Mouse (Mus musculus): ENCODE measurements at regions not wholly inside any gene's neighbourhood (a gene's known extent, or its start where the extent isn't known, plus 50 kb on each side); places are given as distances from the start of the nearest gene placed in this dataset.

DNA sequence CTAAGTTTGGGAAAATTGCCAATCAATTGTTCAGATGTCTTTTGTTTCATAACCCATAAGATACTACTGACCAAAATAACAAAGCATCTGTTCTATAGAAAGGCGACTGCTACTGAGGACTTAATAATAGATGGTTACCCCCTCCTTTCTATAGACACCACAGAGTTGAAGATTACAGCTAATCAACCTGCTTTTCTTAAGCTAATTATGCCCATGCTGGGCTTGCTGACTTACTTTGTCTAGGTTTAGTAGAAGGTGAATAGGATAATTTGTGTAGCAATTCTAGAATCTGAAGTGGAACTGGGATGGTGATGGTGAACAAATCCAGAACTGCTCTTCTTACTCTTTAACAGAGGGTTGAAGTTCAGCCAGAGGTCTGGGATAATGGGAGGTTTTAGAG is 53.8 kb upstream of the Tbx18 start:
- DNase-seq (ENCODE audit: low read depth, low spot score), result no peak

DNA sequence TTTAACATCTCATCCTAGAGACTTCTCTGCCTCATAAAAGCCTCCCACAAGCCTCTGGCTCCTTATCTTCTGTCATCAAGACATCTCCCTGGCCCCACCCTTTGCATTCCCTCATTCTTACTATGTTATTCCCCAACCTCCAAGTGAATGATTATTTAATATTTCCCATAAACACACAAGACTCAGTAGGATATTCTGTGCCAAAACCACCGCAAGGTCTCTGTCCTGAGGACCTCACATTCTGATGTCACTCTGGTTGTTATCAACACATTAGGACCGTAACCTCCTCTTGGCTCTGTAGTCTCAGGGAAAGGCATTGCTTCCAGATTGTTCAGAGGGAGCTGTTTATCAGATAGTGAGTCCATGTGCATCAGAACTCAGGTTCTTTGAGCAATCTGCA is 80.7 kb upstream of the Tbx18 start:
- DNase-seq (ENCODE audit: low read depth, low spot score), result no peak

DNA sequence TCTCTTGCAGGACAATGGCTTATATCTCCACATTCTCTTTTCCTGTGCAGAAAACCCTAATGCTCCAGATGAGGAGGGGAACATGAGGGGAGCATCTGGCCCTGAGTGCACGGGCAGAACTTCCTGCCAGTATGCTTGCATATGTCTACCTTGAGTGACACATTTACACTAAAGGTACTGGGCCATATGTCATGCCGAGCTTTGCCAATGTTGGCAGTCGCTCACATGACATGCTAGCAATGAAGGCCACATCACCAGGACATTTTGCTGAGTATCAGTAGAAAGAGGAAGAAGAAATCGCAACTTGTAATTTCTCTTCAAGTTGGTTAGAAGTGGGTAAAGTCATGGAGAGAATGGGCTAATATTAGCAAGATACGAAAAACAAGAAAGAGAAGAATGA is 91.2 kb upstream of the Tbx18 start:
- no peak for DNase-seq (ENCODE audit: low read depth, low spot score)

DNA sequence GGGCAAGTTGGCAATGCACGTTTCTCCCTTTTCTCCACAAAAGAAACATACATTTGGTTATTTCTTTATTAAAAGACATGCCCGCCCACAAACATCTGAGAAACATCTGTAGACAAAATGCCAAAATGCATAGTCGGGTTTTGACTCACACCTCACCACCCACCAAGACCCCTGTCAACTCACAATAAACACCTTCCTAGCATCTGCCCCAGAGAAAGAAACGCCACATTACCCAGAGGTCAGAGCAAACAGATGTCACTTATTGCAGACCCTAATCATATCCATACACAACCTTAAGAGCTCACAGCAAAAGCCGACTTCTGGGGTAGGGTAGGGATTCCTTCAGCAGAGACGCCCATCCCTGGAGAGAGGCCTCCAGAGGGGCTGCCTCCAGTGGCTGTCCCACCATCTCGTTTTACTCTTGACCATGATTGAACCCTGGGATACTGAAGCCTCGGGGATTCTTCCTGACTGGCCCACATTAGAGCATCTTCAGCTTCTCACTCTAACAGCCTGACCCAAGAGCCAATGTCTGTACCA is 93.7 kb upstream of the Tbx18 start:
- DNase-seq (ENCODE audit: low read depth, low spot score), result peak; percentile 88

DNA sequence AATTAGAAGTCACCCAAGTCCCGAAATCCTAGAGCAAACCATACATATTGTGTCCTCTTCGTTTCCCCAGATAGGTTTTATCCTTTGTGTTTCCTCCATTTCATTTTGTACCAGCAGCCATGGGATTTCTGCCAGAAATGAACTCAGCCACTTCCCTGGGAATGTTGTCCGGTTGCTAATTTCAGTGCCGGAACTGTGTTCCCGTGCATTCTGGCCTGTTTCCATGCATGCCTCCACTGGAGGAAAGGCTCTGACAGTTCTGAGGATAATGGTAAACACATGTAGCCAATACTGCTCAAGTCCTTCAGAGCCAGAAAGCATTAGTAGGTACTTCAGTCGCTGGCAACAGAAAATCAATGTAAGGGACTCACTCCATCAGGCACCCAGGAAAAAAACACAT is 112.8 kb upstream of the Tbx18 start:
- peak; percentile 59 for DNase-seq (ENCODE audit: low read depth, low spot score)

DNA sequence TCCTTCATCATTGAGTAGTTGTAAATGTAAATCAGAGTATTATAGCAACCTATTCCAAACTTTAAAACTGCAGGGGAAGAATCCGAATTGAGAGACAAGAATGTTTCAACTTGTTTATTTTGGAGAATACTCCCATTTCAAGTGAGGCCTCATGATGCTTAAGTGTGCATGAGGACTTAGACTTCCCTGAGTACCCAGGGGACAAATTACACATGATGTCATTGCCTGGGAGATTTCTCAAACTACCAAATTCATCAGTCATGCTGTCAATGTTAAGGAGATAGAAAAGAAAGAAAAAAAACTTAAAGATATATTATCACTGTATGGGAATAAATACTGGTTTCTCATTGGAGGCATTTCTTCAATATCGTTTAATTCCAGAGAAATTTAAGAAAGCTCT is 113.4 kb upstream of the Tbx18 start:
- DNase-seq (ENCODE audit: low read depth, low spot score), result no peak

DNA sequence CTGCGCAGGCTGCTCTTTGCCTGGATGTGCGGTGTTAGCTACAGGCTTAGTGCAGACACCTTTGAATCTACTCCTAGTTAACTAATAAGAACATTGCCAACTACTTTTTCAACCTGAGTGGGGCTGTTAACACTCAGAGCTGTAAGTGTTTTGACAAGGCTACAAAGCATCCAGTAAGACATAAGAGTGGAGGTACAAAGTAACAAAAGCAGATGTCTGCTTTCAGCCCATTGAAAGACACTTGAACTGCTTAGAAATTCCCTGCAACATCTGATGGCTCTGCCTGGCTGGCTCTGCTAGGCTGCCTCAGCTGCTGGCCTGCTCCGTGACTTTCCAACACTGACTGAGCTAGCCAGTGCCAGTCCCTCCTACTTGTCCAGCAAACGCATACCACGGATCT is 117.8 kb upstream of the Tbx18 start:
- DNase-seq (ENCODE audit: low read depth, low spot score), result no peak

DNA sequence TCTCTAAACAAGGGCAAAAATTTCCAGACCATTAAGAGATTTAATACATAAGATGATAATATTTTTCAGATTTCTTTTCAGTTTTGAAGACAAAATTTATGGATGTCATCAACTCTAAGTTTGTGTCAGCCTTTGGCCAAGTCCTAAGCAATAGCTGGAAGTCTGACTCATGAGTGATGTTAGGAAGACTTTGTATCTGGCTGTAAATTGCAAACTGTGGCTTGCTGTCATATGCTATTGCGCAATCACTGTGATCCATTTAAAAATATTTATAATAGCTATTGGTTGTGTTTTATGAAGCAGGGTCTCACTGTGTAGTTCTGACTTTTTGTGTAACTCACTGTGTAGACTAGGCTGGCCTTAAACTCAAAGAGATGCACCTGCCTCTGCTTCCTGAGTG is 119.1 kb upstream of the Tbx18 start:
- DNase-seq (ENCODE audit: low read depth, low spot score), result no peak

DNA sequence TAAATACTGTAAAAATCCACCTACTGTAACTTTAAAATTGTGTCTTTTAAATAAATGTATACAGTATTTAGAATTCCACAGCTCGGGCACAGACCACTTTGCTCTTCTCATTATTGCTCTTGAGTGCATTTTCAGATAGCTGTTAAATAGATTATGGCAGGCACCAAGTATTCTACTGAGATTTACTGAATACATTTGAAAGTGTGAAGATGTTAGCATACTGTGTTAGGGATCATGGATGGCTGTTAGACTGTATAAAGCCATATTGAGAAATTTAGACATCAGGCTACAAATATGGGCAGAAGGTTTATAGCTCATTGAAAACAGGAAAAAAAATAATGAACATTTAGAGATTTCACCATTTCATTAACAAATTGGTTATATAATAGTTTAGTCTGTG is 130.5 kb upstream of the Tbx18 start:
- DNase-seq (ENCODE audit: low read depth, low spot score), result no peak

DNA sequence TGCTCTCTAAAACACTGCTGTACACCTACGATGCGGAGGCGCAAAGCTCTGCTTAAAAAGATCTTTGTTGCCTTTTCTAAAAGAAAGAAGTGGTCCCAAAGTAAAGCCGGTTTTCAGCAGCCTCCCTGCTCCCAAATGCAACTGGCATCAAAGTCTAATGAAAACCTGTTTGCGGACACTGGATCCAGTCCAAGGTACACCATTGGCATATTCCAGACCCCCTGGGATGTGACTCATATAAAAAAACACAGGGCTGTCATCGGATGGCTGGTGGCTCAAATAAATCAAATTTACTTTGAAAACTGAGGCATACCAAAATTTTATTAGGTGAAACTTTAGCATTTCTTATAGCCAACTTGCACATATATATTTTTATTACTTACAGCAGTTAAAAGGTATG is 134.2 kb upstream of the Tbx18 start:
- DNase-seq (ENCODE audit: low read depth, low spot score), result peak; percentile 39

DNA sequence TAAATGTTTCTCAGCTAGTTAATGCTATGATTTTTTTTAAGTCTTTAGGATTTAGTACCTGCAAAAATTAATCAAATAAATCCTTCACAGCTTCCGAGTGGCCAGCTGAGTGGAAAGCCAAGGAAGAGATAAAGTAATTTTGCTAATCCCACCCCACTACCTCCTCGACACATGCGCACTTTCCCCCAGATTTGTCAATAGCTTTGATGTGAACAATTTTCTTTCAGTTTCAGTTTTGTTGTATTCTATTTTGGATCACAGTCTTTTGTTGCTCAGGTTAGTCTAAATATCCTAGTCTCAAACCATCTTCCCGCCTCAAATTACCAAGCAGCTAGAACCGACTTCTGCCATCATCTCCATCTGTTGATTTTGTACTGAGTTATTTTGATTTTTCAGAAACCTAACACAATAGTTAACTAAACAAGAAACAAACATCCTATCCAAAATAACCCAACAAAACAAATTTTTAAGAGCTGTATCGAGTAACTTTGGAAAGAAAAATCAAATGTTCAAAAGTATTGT is 141.4 kb upstream of the Tbx18 start:
- no peak for DNase-seq (ENCODE audit: low read depth, low spot score)

DNA sequence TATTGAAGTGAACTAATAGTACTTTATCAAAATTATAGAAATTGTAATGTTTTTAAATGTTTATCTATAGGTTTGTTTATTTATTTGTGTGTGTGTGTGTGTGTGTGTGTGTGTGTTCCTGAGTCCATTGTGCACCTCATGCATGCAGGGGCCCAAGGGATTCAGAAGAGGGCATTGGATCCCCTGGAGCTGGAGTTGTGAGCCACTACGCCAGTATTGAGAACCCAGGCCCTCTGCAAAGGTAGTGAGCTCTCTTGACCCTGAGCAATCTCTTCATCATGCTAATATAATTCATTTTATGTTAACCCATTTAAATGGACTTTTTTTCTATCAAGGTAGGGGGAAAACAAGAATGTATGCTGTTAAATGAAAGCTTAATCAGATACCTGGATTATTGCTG is 151.5 kb upstream of the Tbx18 start:
- no peak for DNase-seq (ENCODE audit: low read depth, low spot score)

DNA sequence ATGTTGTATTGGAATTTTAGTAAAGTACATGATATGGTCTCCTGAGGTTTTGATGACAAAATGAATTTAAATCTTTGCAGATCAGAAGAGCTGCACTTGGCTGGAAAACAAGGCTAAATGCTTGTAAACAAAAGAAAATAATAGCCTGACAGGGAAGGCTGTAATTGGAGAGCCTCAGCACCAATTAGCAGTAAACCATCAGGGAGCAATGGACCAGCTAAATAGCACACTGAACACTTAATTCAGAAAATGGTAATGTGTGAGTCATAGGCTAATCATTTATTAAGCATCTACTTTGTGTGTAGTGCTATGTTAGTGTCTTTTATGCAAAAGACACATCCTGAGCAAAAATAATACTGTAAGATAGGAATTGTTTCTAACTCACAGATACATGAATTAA is 152.0 kb upstream of the Tbx18 start:
- DNase-seq (ENCODE audit: low read depth, low spot score), result no peak

DNA sequence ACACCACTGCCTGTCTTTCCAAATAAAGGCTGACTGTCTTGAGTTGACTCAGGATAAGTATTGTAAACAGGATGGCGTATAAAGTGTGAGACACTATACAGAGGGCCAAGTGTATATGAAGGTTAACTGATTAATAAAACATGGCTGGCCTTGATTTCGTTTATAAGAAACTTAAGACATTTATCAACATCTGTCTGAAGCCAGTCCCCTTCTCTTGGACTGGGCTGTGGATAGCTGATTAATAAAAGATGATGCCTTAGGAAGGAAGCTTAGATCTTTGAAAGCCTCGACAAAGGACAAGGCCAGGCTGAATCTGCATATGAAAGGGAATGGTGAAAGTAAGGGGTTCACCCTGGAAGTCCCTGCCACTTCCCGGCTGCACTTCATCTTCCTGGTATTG is 163.0 kb upstream of the Tbx18 start:
- DNase-seq (ENCODE audit: low read depth, low spot score), result no peak

DNA sequence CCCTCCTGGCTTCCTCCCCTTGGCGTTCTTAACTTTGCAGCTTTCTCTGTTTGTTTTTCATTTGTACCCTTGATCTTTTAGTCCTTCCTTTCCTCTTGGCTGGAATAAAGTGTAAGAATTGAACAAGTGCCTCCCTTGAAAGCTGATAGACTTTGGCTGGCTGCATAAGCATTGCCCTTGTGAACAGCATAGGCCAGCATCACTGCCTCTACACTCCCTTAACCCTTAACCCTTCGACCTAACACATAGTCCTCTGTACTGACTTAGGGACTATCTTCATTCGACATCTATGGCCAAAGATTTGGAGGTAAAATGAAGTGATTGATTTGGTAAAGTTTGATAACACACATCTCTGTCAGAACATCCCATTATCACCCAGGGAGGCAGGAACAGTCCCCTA is 163.5 kb upstream of the Tbx18 start:
- no peak for DNase-seq (ENCODE audit: low read depth, low spot score)

DNA sequence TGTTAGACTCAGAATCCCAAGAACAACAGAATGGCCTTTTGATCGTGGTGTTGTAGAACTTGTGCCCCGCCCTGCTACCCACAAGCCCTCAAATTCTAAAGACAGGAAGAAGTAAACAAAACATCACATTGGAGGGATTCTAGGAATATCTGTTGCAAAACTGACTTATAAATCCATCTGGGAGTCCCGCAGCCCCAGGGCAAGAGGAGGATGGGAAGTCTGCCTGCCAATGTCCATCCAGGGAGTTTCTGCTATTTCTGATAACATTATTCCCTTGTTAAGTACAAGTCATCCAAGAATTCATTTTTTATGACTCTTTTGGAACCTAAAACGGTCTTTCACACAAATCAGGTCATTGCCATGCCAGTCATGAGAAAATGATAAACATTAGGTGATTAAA is 164.5 kb upstream of the Tbx18 start:
- DNase-seq (ENCODE audit: low read depth, low spot score), result no peak

DNA sequence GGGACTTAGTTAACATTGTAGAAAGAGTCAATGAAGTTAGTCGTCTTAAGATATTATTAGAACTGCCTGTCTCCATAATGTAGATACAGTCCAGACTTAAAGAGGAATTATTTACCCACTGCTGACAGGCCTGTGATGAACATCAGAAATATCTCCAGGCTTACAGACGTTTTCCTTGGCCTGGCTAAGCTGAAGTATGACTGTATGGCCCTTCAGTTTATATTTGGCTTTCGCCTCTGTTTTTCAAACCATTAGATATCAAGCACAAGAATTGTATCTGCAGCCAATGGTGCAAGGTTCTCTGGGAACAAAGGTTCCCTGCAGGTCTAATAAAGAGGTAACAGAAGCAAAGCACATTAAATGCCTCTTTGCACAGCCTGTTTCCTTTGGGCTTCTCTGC is 166.3 kb upstream of the Tbx18 start:
- DNase-seq (ENCODE audit: low read depth, low spot score), result no peak

DNA sequence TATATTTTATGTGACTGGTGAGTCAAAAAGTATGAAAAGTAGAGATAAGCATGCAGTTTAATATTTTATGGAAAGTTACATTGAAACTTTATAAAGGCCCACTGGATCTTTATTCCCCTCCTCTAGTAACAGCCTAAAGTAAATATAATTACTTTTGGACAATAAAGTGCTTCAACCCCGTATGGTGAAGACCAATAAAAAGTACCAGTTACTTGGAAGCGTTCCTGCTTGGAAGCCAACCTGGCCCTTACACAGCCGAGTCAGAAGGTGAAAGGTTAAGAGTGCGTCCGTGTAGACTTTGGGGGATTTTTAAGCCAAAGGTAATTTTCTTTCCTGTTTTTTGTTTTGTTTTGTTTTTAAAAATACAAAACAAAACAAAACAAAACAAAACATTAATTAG is 168.3 kb upstream of the Tbx18 start:
- DNase-seq (ENCODE audit: low read depth, low spot score), result no peak

DNA sequence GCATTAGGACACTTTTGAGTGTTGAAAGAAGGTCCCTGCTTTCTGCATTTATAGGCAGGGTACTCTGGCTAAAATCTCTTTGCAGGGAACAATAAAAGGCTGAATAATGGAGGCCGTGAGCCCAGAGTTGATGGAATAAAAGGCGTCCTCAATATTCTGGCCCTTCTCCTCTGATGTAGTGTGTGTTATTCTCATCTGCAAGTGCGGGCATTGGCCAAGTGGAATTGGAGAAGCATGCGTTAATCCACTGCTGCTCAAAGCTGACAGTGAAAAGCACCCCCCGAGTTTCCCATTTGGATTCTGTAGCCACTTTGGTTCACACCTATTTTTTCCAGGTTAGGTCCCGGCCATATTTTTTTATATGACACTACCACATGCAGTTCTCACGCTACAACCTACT is 168.7 kb upstream of the Tbx18 start:
- DNase-seq (ENCODE audit: low read depth, low spot score), result no peak

DNA sequence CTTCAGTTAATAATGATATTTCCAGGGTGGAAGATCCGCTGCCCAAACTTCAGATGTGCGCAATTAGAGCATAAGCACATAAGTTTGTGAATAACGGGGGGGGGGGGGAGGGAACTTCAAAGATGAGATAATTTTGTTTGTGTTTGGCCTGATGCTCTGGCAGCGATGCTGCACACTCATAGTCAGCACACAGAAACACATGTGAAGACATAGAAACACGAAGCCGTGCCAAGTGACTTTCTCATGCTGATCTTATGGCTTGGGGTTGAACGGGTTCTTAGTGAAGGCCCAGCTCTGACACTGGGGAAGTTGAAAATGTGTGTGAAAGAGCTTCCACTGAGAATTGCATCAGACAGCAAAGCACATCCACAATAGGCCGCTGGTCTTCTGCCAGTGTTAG is 190.2 kb upstream of the Tbx18 start:
- no peak for DNase-seq (ENCODE audit: low read depth, low spot score)

DNA sequence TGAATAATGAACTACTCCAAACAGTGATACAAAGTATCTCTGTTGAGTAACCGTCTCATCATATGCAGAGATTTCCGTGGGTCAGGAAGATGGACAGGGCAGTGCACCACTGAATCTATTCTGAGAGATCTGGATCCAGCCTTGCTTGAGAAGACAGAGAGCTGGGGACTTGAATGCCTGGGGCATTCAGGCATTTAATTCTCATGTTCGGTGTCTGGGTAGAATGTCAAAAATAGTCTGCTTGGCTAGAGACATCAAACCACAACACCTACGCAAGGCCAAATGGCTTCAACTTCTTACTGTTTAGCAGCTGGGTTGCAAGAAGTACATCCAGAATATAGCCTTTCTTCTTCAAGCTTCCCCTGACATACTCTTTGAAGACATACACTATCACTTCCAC is 194.1 kb upstream of the Tbx18 start:
- DNase-seq (ENCODE audit: low read depth, low spot score), result no peak

DNA sequence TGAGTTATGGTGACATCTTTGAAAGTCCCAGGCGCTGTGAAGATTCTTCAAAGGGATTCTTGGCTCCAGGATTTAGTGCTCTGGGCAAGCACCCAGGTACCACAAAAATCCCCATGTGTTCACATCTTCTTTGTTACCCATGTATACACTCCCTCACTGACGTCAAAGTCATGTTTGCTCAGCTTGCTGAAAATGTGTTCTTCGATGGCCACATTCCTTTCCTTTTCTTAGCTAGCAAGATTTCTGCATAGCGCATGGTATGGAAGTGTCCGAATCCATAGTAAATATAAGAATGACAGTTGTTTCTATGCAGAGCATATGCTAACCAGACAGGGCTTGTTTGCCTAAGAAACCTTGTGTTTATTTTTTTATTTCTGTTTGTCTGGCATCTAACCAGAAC is 202.2 kb upstream of the Tbx18 start:
- DNase-seq (ENCODE audit: low read depth, low spot score), result no peak

DNA sequence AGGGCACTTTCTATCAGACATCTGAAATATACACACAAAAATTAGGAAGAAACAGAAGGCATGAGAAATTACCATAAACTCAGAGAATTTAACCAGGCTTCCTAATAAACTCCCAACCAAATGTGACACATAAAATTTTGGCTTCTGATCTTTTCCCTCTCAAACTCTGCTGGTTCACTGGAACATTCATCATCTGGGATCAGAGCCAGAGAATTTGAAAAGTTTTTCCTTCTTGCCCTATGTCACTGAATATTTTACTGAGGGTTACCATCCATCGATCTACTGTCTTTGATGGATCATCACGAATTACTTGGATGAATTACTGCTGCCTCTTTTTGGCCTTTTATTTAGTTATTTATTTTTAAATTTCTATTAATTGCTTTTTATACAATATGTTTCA is 221.4 kb upstream of the Tbx18 start:
- no peak for DNase-seq (ENCODE audit: low read depth, low spot score)

DNA sequence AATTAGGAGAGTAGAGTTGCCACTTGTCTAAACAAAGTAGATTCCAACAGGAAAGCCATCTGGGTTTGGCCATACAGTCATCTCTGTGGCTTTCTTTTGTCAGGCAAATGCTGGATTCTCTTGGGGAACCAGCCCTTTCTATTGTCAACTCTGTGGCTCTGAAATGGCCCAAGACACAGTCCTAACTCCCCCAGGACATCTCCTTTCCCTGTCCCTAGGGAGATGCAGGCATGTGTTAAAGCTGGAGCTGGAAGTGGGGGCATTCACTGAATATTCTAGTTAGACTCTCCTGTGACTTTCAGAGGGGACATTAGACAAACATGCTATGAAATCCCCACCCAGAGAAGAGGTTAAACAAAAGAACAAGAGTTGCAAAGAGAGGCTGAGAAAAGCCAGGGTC is 223.9 kb upstream of the Tbx18 start:
- DNase-seq (ENCODE audit: low read depth, low spot score), result no peak

DNA sequence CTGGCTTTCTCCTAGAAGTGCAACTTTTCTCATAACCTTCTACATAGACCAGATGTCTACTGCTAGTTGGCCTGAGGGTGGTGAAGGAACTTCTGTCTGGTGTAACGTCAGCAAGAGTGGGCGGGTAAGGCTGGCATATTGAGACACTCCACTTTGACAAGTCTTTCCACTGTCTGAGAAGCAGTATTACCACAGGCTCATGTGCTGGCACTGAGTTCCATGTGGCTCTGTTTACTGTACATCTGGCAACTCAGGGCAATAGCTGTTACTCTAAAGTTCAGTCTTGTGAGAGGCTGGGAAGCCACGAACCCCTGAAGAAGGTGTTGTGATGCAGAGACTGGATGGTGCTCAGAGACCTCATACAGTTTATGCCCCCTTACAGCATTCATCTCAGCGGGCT is 230.7 kb upstream of the Tbx18 start:
- DNase-seq (ENCODE audit: low read depth, low spot score), result no peak
